Mouse (Mus musculus): ENCODE results near the gene Ndufa6. TPM values are rescaled to one million over a fixed set of nuclear protein-coding genes. Genes with fewer than 3 reads are reported as not detected.
"Not testable (repeated sequence)": the region's sequence is repeated elsewhere in the genome, so short reads cannot be mapped to it uniquely, and the experiment has no call there.

The Ndufa6 gene
- polyA plus RNA-seq (2014; fragmentation: Nextera tagmentation; extraction: Ambion mirVana): 290 and 293 TPM in 2 replicates

- peak within 1 kb of the TSS; percentile 70 for H3K4me2 ChIP-seq
- peak within 1 kb of the TSS; percentile 78 for H3K9ac ChIP-seq (ENCODE audit: low read length)
- H3K9me3 ChIP-seq (ENCODE audit: control insufficient read depth, low read length): no peaks in the 10 kb centered on the region
- peak within 1 kb of the TSS; percentile 44 for H3K27ac ChIP-seq (ENCODE audit: low read depth, low read length)
- no peaks in the 10 kb centered on the region for H3K27me3 ChIP-seq (ENCODE audit: control insufficient read depth, insufficient read depth, low read length)
- DNase-seq (ENCODE audit: low spot score, missing footprints) (peak; percentile 100), ATAC-seq (ENCODE audit: low FRiP score) (peak; percentile 100)
- peaks cover 9% of the 10 kb centered on the region; the same call in 1 of the 2 replicates for H3K4me1 ChIP-seq (ENCODE audit: control insufficient read depth, insufficient read depth, low read length)
- H3K4me3 ChIP-seq (ENCODE audit: low read depth, low read length): peak within 1 kb of the TSS; percentile 55
- peaks cover 11% of the 10 kb centered on the region; the same call in 1 of the 2 replicates for H3K36me3 ChIP-seq (ENCODE audit: control insufficient read depth, insufficient read depth, low read length)
- 2% methylated on average over 57 of the region's 57 CpGs for WGBS
Observed at GRCm38 (mm10) chr15:82354126-82354945, at the start of gene Ndufa6. Ndufa6 (minus strand) TSS chr15:82354322.

GRCm38 (mm10) chr15:82403606-82404005 is 49.5 kb upstream of the Ndufa6 start:
- Histone ChIP-seq H3K9ac (ENCODE audit: low read length) (no peak overlapping the region), H3K27ac (ENCODE audit: low read depth, low read length) (no peak overlapping the region), H3K27me3 (ENCODE audit: control insufficient read depth, insufficient read depth, low read length) (no peaks in the 10 kb centered on the region), H3K36me3 (ENCODE audit: control insufficient read depth, insufficient read depth, low read length) (no peaks in the 10 kb centered on the region), H3K4me1 (ENCODE audit: control insufficient read depth, insufficient read depth, low read length) (no peaks in the 10 kb centered on the region), H3K4me3 (ENCODE audit: low read depth, low read length) (no peak overlapping the region), H3K4me2 (no peak overlapping the region), H3K9me3 (ENCODE audit: control insufficient read depth, low read length) (no peaks in the 10 kb centered on the region)
- ATAC-seq (ENCODE audit: low FRiP score): no peak
- 93% methylated on average over 9 of the region's 9 CpGs for WGBS
- DNase-seq (ENCODE audit: low spot score, missing footprints): no peak

GRCm38 (mm10) chr15:82402741-82403140 is 48.6 kb upstream of the Ndufa6 start:
- no peak for DNase-seq (ENCODE audit: low spot score, missing footprints)
- Histone ChIP-seq H3K4me3 (ENCODE audit: low read depth, low read length) (no peak overlapping the region), H3K9me3 (ENCODE audit: control insufficient read depth, low read length) (no peaks in the 10 kb centered on the region), H3K4me2 (no peak overlapping the region), H3K36me3 (ENCODE audit: control insufficient read depth, insufficient read depth, low read length) (no peaks in the 10 kb centered on the region), H3K27ac (ENCODE audit: low read depth, low read length) (no peak overlapping the region), H3K4me1 (ENCODE audit: control insufficient read depth, insufficient read depth, low read length) (no peaks in the 10 kb centered on the region), H3K9ac (ENCODE audit: low read length) (no peak overlapping the region), H3K27me3 (ENCODE audit: control insufficient read depth, insufficient read depth, low read length) (no peaks in the 10 kb centered on the region)
- ATAC-seq (ENCODE audit: low FRiP score): no peak
- WGBS: 82% methylated on average over 6 of the region's 6 CpGs

- no peaks in the 10 kb centered on the region for H3K36me3 ChIP-seq (ENCODE audit: control insufficient read depth, insufficient read depth, low read length)
- no peaks in the 10 kb centered on the region for H3K4me1 ChIP-seq (ENCODE audit: control insufficient read depth, insufficient read depth, low read length)
- DNase-seq (ENCODE audit: low spot score, missing footprints): no peak
- no peaks in the 10 kb centered on the region for H3K9me3 ChIP-seq (ENCODE audit: control insufficient read depth, low read length)
- H3K4me3 ChIP-seq (ENCODE audit: low read depth, low read length): no peak overlapping the region
- no peak overlapping the region for H3K27ac ChIP-seq (ENCODE audit: low read depth, low read length)
- no peak for ATAC-seq (ENCODE audit: low FRiP score)
- H3K27me3 ChIP-seq (ENCODE audit: control insufficient read depth, insufficient read depth, low read length): no peaks in the 10 kb centered on the region
- no peak overlapping the region for H3K4me2 ChIP-seq
- no peak overlapping the region for H3K9ac ChIP-seq (ENCODE audit: low read length)
Observed at GRCm38 (mm10) chr15:82402106-82402505, 48.0 kb upstream of the Ndufa6 start.

- ATAC-seq (ENCODE audit: low FRiP score) (no peak), DNase-seq (ENCODE audit: low spot score, missing footprints) (no peak)
- Histone ChIP-seq H3K9me3 (ENCODE audit: control insufficient read depth, low read length) (no peaks in the 10 kb centered on the region), H3K36me3 (ENCODE audit: control insufficient read depth, insufficient read depth, low read length) (no peaks in the 10 kb centered on the region), H3K4me2 (no peak overlapping the region), H3K4me1 (ENCODE audit: control insufficient read depth, insufficient read depth, low read length) (no peaks in the 10 kb centered on the region), H3K4me3 (ENCODE audit: low read depth, low read length) (no peak overlapping the region), H3K9ac (ENCODE audit: low read length) (no peak overlapping the region), H3K27ac (ENCODE audit: low read depth, low read length) (no peak overlapping the region), H3K27me3 (ENCODE audit: control insufficient read depth, insufficient read depth, low read length) (no peaks in the 10 kb centered on the region)
- 38% methylated on average over 2 of the region's 2 CpGs for WGBS
Observed at GRCm38 (mm10) chr15:82401516-82401915, 47.4 kb upstream of the Ndufa6 start.

GRCm38 (mm10) chr15:82395955-82396354 is 41.8 kb upstream of the Ndufa6 start:
- DNase-seq (ENCODE audit: low spot score, missing footprints); ATAC-seq (ENCODE audit: low FRiP score): not testable (repeated sequence)

GRCm38 (mm10) chr15:82393922-82394321 is 39.8 kb upstream of the Ndufa6 start, which contains the start of gene Cyp2d11:
Cyp2d11 (minus strand) TSS chr15:82394022.
- not testable (repeated sequence) for H3K9me3 ChIP-seq (ENCODE audit: control insufficient read depth, low read length); H3K4me3 ChIP-seq (ENCODE audit: low read depth, low read length); H3K4me1 ChIP-seq (ENCODE audit: control insufficient read depth, insufficient read depth, low read length); H3K27ac ChIP-seq (ENCODE audit: low read depth, low read length); H3K4me2 ChIP-seq; DNase-seq (ENCODE audit: low spot score, missing footprints); H3K36me3 ChIP-seq (ENCODE audit: control insufficient read depth, insufficient read depth, low read length); H3K9ac ChIP-seq (ENCODE audit: low read length); H3K27me3 ChIP-seq (ENCODE audit: control insufficient read depth, insufficient read depth, low read length); ATAC-seq (ENCODE audit: low FRiP score)
- WGBS: 82% methylated on average over 2 of the region's 2 CpGs

More at GRCm38 (mm10) chr15:82395955-82396354, 41.8 kb upstream of the Ndufa6 start:
- H3K4me1 ChIP-seq (ENCODE audit: control insufficient read depth, insufficient read depth, low read length); H3K4me2 ChIP-seq; H3K27ac ChIP-seq (ENCODE audit: low read depth, low read length); H3K36me3 ChIP-seq (ENCODE audit: control insufficient read depth, insufficient read depth, low read length); H3K4me3 ChIP-seq (ENCODE audit: low read depth, low read length); H3K9ac ChIP-seq (ENCODE audit: low read length); H3K27me3 ChIP-seq (ENCODE audit: control insufficient read depth, insufficient read depth, low read length); H3K9me3 ChIP-seq (ENCODE audit: control insufficient read depth, low read length): not testable (repeated sequence)
- WGBS: 97% methylated on average over 3 of the region's 3 CpGs

GRCm38 (mm10) chr15:82389916-82390315 is 35.8 kb upstream of the Ndufa6 start:
- H3K36me3 ChIP-seq (ENCODE audit: control insufficient read depth, insufficient read depth, low read length); ATAC-seq (ENCODE audit: low FRiP score); H3K4me3 ChIP-seq (ENCODE audit: low read depth, low read length); H3K9me3 ChIP-seq (ENCODE audit: control insufficient read depth, low read length); DNase-seq (ENCODE audit: low spot score, missing footprints); H3K27ac ChIP-seq (ENCODE audit: low read depth, low read length); H3K4me1 ChIP-seq (ENCODE audit: control insufficient read depth, insufficient read depth, low read length); H3K27me3 ChIP-seq (ENCODE audit: control insufficient read depth, insufficient read depth, low read length); H3K4me2 ChIP-seq; H3K9ac ChIP-seq (ENCODE audit: low read length): not testable (repeated sequence)
- 92% methylated on average over 10 of the region's 10 CpGs for WGBS

- WGBS: 88% methylated on average over 2 of the region's 2 CpGs
- Histone ChIP-seq H3K4me2 (no peak overlapping the region), H3K4me3 (ENCODE audit: low read depth, low read length) (no peak overlapping the region), H3K9ac (ENCODE audit: low read length) (no peak overlapping the region), H3K27ac (ENCODE audit: low read depth, low read length) (no peak overlapping the region), H3K4me1 (ENCODE audit: control insufficient read depth, insufficient read depth, low read length) (peaks cover 3% of the 10 kb centered on the region), H3K27me3 (ENCODE audit: control insufficient read depth, insufficient read depth, low read length) (no peaks in the 10 kb centered on the region), H3K9me3 (ENCODE audit: control insufficient read depth, low read length) (no peaks in the 10 kb centered on the region), H3K36me3 (ENCODE audit: control insufficient read depth, insufficient read depth, low read length) (no peaks in the 10 kb centered on the region)
- DNase-seq (ENCODE audit: low spot score, missing footprints) (no peak), ATAC-seq (ENCODE audit: low FRiP score) (no peak)
Observed at GRCm38 (mm10) chr15:82385729-82386128, 31.6 kb upstream of the Ndufa6 start.

Data from midbrain, embryonic 11.5 days (tissue).